Mouse (Mus musculus): ENCODE measurements around the gene Glyr1. TPM values are rescaled to one million over a fixed set of nuclear protein-coding genes. Genes with fewer than 3 reads are reported as not detected.

Gene Glyr1
- 55.7 and 68.7 TPM in 2 replicates for polyA plus RNA-seq (2021; fragmentation: Nextera tagmentation)
- long read RNA-seq, experiment 1, transcript Glyr1-202 (16 exons, 3,292 nt), result minor isoform, 43 of 137 reads
- long read RNA-seq, experiment 1, transcript Glyr1-201 (16 exons, 3,280 nt), result major isoform, 44 of 137 reads
- long read RNA-seq, experiment 1, partial matches to known transcripts, result 22 of 137 reads
- long read RNA-seq, experiment 1, other reads (novel, unspliced or antisense), result 28 of 137 reads
- long read RNA-seq, experiment 2, transcript Glyr1-201 (16 exons, 3,280 nt), result minor isoform, 551 of 1,467 reads
- long read RNA-seq, experiment 2, transcript Glyr1-202 (16 exons, 3,292 nt), result major isoform, 677 of 1,467 reads
- long read RNA-seq, experiment 2, partial matches to known transcripts, result 76 of 1,467 reads
- long read RNA-seq, experiment 2, other reads (novel, unspliced or antisense), result 161 of 1,467 reads

DNA sequence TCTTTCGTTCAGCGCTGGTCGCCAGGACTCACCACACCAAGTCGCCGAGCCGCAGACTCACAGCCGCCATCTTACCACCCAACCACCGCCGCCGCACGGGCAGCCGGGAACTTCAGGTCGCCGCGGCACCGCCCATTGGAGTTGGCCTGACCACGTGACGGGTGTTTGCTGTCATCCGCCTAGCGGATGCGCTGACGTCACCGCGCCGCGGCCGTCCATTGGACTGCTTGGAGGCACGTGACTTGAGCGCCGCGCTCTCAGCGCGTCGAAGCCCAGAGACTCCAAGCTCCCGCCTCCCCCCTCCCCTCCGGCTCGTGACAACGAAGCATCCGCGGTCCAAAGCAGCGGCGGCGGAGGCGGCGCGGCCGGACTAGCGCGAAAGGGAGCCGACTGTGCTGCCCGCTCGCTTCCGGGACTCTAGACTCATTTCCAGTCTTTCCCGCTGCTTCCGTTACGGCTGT lies at the start of gene Glyr1, which contains the start of gene Ubn1:
TSS of gene Glyr1 (minus strand) at position 90 of the 461 bp plus-strand sequence.
TSS of gene Ubn1 (plus strand) at position 284 of the 461 bp plus-strand sequence.

DNA sequence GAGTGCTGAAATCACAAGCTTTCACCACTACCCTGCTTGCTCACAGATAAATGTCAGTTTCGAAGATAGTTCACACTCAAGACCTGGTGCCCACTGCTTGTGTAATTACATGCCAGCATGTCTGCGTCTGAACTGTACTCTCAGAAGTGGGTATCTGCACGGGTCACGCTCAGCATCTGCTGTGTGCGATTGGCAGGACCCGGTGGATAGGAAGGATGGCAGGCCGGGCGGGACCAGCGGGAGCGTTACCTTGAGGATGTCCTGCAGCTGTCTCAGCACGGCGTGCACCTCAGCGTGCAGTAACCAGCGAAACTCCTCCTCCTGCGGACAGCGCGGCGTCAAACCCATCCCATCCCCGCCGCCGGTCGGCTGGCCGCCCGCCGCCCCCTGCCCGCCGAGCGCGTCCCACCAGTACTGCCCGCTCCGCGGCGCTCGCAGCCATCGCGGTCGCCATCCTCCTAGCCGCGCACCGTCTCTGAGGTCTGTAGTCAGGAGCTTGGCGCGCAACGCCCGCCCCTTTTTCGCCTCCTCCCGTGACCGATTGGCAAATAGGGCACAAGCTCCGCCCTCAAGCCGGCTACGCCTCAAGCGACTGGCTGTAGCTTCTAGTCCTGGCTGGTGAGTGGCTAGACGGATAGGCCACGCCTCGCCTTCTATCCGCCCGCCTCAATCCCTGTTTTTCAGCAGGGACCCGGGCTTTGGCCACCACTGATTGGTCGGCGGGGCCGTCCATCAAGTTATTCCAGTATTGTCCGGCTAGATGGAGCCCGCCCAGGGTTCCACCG lies 36.4 kb downstream of the Glyr1 start, which contains the start of gene Rogdi:
TSS of gene Rogdi (minus strand) at position 500 of the 785 bp plus-strand sequence.

DNA sequence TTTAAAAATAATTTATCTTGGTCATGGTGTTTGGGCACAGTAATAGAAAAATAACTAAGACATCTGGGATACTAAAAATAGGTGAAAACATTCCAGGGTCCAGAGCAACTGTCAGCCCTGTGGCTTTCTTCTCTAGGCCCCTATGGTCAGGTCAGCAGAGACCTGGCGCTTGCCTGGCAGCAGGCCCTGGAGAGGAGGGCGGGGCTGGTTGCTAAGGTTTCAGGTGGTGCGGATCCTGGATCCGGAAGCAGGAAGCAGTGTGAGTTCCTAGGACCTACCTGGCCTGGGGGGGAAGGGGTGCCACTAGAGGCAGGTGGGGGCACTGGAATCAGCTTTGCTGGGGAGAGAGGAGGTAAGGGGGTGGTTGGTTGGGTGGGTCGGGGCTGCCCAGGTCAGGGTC lies 42.6 kb downstream of the Glyr1 start, which contains the start of gene Smim22:
TSS of gene Smim22 (plus strand) at position 222 of the 400 bp plus-strand sequence.

DNA sequence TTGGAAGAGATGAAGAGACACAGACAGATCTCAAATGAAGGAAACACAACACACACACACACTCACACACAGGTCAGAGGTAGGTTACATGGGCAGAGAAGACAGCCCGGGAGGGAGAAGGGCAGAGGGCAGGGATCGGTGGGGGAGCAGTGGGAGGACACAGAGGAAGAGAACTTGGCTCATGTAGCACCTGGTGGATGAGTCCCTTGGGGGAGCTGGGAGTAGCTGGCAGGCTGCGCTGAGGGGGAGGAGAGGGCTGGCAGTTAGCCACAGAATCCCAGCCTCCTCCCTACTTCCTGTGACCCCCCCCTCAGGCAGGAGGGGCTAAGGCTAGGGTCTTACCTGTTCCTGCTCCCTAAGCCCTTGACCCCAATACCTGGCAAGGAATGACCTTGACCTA lies 52.1 kb downstream of the Glyr1 start, which contains the start of gene Sept12:
TSS of gene Sept12 (minus strand) at position 300 of the 400 bp plus-strand sequence.

Other genes with a start within 250 kb of the Glyr1 start
- not detected in 2 replicates for gene 4930562C15Rik, start 214.4 kb downstream of the Glyr1 start, polyA plus RNA-seq (2021; fragmentation: Nextera tagmentation)
- 58.3 and 62.3 TPM in 2 replicates for gene Ubald1, start 169.5 kb downstream of the Glyr1 start, polyA plus RNA-seq (2021; fragmentation: Nextera tagmentation)
- gene Mgrn1, start 163.6 kb downstream of the Glyr1 start, polyA plus RNA-seq (2021; fragmentation: Nextera tagmentation), result 95.1 and 98.6 TPM in 2 replicates
- 101 TPM in 2 replicates for gene Nudt16l1, start 111.1 kb downstream of the Glyr1 start, polyA plus RNA-seq (2021; fragmentation: Nextera tagmentation)
- 13.5 and 15.8 TPM in 2 replicates for gene Anks3, start 85.7 kb downstream of the Glyr1 start, polyA plus RNA-seq (2021; fragmentation: Nextera tagmentation)
- gene Sept12, start 52.0 kb downstream of the Glyr1 start, polyA plus RNA-seq (2021; fragmentation: Nextera tagmentation), result not detected in 2 replicates
- gene Smim22, start 42.6 kb downstream of the Glyr1 start, polyA plus RNA-seq (2021; fragmentation: Nextera tagmentation), result 1.5 and 14.4 TPM in 2 replicates
- 289 and 309 TPM in 2 replicates for gene Rogdi, start 36.3 kb downstream of the Glyr1 start, polyA plus RNA-seq (2021; fragmentation: Nextera tagmentation)
- 4.0 and 4.1 TPM in 2 replicates for gene Ubn1, start 194 bp upstream of the Glyr1 start, polyA plus RNA-seq (2021; fragmentation: Nextera tagmentation)
- gene Ppl, start 82.6 kb upstream of the Glyr1 start, polyA plus RNA-seq (2021; fragmentation: Nextera tagmentation), result 0.18 and 0.19 TPM in 2 replicates
- 0.88 and 1.0 TPM in 2 replicates for gene Sec14l5, start 97.2 kb upstream of the Glyr1 start, polyA plus RNA-seq (2021; fragmentation: Nextera tagmentation)
- 13.4 and 15.5 TPM in 2 replicates for gene Nagpa, start 154.1 kb upstream of the Glyr1 start, polyA plus RNA-seq (2021; fragmentation: Nextera tagmentation)
- 2.1 and 2.4 TPM in 2 replicates for gene AU021092, start 172.4 kb upstream of the Glyr1 start, polyA plus RNA-seq (2021; fragmentation: Nextera tagmentation)
- 36.6 and 38.7 TPM in 2 replicates for gene Alg1, start 183.8 kb upstream of the Glyr1 start, polyA plus RNA-seq (2021; fragmentation: Nextera tagmentation)
- gene Eef2kmt, start 206.1 kb upstream of the Glyr1 start, polyA plus RNA-seq (2021; fragmentation: Nextera tagmentation), result 13.6 and 14.9 TPM in 2 replicates